Mouse (Mus musculus) ES-Bruce4 (cell line): ENCODE data around the gene Tmem125.

Experiments
- CTCF ChIP-seq: IDR thresholded peaks from one replicate; pipeline ENCODE4 v1.8.1; 2011; ENCODE audit warnings: low read depth, low read length
- EP300 ChIP-seq: IDR thresholded peaks from 2 replicates; pipeline ENCODE4 v1.6.1; 2011; ENCODE audit warnings: low read depth, low read length; ENCODE audit not compliant: insufficient read depth
- POLR2A ChIP-seq: IDR thresholded peaks from one replicate; pipeline ENCODE4 v1.8.1; 2011; ENCODE audit warnings: low read length; ENCODE audit not compliant: insufficient read depth

DNA sequence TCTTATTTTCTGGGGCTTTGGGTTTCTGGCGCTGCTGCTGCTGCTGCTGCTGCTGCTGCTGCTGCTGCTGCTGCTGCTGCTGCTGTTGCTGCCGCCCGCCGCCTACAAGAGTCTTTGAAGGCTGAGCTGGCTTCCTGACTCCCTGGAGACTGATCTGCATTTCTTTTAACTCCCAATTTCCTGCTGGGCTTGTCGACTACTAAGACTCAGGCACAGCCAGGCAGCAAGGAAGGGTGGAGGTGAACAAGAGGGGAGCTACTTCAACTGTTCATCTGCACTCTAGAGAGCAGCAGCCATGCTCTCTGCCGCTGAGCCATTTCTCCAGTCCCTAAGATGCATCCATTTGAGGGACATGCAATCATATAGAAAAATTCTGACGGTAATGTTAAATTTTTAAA is 45.9 kb upstream of the Tmem125 start:
- no peak for TF ChIP-seq CTCF
- TF ChIP-seq EP300: 0 out of 2 replicates have a peak, but pooled peaks have one; percentile 53
- TF ChIP-seq POLR2A: no peak
